Mouse (Mus musculus) splenic B cell, adult 2 months (primary cell): ENCODE data around the gene Map1lc3b.
"Not testable (repeated sequence)": the region's sequence is repeated elsewhere in the genome, so short reads cannot be mapped to it uniquely, and the experiment has no call there.

Experiments used
- DNase-seq: peaks from one replicate; pipeline ENCODE4 v3.0.0-alpha.2; 2011; ENCODE audit warnings: low read depth, low spot score
- H3K27me3 ChIP-seq: 2 replicates; pipeline ENCODE4 v1.6.1; 2012; ENCODE audit warnings: mild to moderate bottlenecking, low read length, moderate library complexity, mixed read lengths; ENCODE audit not compliant: control insufficient read depth, poor library complexity, insufficient read depth, severe bottlenecking
- H3K36me3 ChIP-seq: 2 replicates; pipeline ENCODE4 v1.6.1; 2012; ENCODE audit warnings: mild to moderate bottlenecking, low read length, moderate library complexity, mixed read lengths; ENCODE audit not compliant: control insufficient read depth, poor library complexity, insufficient read depth, severe bottlenecking

The Map1lc3b gene

GRCm38 (mm10) chr8:121584730-121585129 lies 5.4 kb upstream of the Map1lc3b start:
- Histone ChIP-seq H3K27me3 (no peaks in the 10 kb centered on the region), H3K36me3 (no peaks in the 10 kb centered on the region)
- no peak for DNase-seq

- no peaks in the 10 kb centered on the region for H3K27me3 ChIP-seq
- H3K36me3 ChIP-seq = no peaks in the 10 kb centered on the region
- peak; percentile 100 for DNase-seq
Measured at GRCm38 (mm10) chr8:121585159-121585825, 4.9 kb upstream of the Map1lc3b start.

- H3K36me3 ChIP-seq = peaks cover 2% of the 10 kb centered on the region; the same call in 1 of the 2 replicates
- no peaks in the 10 kb centered on the region for H3K27me3 ChIP-seq
- no peak for DNase-seq
Measured at GRCm38 (mm10) chr8:121588750-121589149, 1.4 kb upstream of the Map1lc3b start.

- no peak for DNase-seq
- H3K27me3 ChIP-seq = no peaks in the 10 kb centered on the region
- H3K36me3 ChIP-seq = peaks cover 3% of the 10 kb centered on the region; the same call in 1 of the 2 replicates
Measured at GRCm38 (mm10) chr8:121589205-121589726, 895 bp upstream of the Map1lc3b start.

DNA sequence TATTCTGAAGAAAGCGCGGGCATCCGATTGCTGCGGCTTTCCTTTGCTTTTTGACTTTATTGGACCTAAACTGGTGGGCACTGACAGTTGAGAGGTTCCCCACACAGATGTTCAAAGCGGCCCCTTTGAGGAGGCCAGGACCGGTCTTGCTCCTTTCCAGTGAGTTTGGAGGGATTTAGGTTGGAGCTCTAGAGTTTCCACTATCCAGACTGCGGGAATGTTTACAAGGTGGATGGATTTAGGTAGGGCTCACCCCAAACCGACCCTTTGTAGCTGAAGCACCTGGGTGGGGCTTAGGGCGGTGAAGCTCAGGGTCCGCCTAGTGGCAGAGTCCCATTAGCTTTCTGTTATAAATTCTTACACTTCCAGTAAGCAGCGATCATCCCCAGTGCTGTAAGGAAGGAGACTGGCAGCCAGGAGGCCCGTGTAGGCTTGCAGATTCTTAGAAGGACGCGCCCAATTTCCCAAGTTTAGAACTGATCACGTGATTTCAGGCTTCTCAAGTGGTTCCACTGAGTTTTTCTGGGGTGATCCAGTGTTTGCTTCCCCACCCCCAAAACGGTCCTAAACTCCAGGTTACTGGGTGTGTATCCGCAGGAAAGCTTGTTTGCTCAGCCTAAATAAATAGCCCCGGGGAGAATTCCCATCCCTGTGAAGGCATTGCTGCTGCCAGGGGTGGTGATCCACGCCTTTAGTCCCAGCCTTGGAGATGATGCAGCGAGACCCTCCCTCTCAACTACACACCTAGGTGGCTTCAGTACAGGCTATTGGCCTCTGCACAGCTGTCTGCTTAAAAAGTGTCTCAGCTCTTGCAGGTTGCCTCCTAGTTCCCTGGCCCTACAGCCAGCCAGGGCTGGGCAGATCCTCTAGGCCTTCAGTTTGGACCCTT lies 1.3 kb downstream of the Map1lc3b start:
- peak; percentile 67 for DNase-seq
- peaks cover 7% of the 10 kb centered on the region for H3K36me3 ChIP-seq
- H3K27me3 ChIP-seq = no peaks in the 10 kb centered on the region

DNA sequence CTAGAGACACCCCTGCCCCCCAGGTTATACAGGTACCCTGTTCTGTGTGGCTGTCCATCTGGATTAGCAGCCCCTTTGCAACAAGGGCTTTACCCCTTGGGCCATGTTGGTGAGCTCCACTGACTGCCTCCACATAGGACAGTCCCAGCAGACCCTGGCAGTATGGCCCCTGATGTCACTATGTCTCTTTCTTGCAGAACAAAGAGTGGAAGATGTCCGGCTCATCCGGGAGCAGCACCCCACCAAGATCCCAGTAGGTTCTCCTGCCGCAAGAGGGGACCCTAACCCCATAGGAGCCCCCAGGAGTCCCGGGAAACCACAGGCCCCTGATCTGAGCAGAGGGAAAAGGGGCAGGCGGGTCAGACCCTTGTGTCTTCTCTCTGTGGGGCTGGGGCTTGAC lies 3.1 kb downstream of the Map1lc3b start:
- H3K36me3 ChIP-seq = peaks cover 9% of the 10 kb centered on the region
- no peak for DNase-seq
- no peaks in the 10 kb centered on the region for H3K27me3 ChIP-seq

DNA sequence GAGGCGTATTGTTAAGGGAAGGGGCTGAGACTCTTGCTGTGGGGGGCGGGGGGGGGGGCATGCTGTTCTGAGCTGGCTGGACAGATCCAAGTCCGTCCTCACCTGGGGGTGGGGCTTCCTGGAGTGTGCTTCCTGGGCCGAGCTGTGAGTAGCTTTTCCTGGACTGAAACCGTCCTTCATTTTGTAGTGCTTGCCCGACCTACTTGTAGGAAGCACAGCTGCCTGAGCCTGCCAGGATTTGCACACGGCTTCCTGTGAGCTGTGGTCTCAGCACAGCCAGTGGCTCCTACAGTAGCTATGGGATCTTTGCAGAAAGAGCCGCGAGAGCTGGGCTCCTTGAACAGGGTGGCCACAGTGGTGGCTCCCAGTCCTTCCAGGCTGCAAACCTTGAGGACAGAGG lies 3.8 kb downstream of the Map1lc3b start:
- DNase-seq = no peak
- H3K27me3 ChIP-seq = no peaks in the 10 kb centered on the region
- peaks cover 9% of the 10 kb centered on the region for H3K36me3 ChIP-seq

GRCm38 (mm10) chr8:121597492-121597891 lies 7.3 kb downstream of the Map1lc3b start:
- not testable (repeated sequence) for H3K27me3 ChIP-seq, DNase-seq
- peaks cover 11% of the 10 kb centered on the region for H3K36me3 ChIP-seq

DNA sequence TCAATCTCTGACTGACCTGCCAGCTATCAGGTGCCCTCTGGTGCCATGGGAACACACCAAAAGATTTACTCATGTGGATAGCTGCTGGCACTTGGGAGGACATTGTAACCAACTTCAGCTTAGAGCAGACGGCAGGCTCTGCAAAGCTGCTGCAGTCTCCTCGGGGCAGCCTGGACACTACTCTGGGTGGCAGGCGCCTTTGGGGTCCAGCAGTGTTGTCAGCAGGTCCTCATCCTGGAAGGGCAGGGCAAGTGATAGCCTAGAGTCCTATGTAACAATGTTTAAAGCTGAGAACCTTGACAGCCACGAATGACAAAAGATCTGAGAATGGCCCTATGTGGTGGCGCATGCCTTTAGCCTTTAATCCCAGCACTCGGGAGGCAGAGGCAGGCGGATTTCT lies 8.0 kb downstream of the Map1lc3b start:
- H3K36me3 ChIP-seq = peaks cover 10% of the 10 kb centered on the region
- no peak for DNase-seq
- H3K27me3 ChIP-seq = no peaks in the 10 kb centered on the region

- DNase-seq = peak; percentile 86
- H3K27me3 ChIP-seq = no peaks in the 10 kb centered on the region
- peaks cover 8% of the 10 kb centered on the region for H3K36me3 ChIP-seq
Measured at GRCm38 (mm10) chr8:121598892-121599291, 8.7 kb downstream of the Map1lc3b start.

- Histone ChIP-seq H3K36me3 (peaks cover 5% of the 10 kb centered on the region), H3K27me3 (no peaks in the 10 kb centered on the region)
- DNase-seq = no peak
Measured at GRCm38 (mm10) chr8:121599842-121600241, 9.7 kb downstream of the Map1lc3b start.

GRCm38 (mm10) chr8:121602411-121602810 lies 12.2 kb downstream of the Map1lc3b start:
- no peaks in the 10 kb centered on the region for H3K27me3 ChIP-seq
- DNase-seq = no peak
- peaks cover 3% of the 10 kb centered on the region for H3K36me3 ChIP-seq

DNA sequence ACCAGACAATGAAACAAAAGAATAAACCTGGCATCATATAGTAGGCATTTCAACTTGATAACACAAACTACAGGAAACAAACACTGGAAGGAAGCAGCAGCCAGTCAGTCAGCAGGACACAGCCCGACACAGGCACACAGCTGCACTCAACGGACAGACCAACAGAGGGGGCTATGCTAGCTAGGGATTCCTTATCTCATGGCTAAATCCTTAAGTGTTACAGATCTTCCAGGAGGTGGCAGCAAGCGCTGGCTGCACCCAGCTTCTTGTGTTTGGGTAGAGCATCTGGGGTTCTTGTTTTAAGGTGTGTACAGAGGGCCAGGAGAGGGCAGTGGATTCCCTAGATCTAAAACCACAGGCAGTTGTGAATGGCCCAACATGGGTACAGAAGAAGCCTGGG lies 12.7 kb downstream of the Map1lc3b start:
- Histone ChIP-seq H3K27me3 (no peaks in the 10 kb centered on the region), H3K36me3 (peaks cover 2% of the 10 kb centered on the region)
- peak; percentile 65 for DNase-seq

- Histone ChIP-seq H3K27me3 (no peaks in the 10 kb centered on the region), H3K36me3 (peaks cover 2% of the 10 kb centered on the region)
- no peak for DNase-seq
Measured at GRCm38 (mm10) chr8:121603801-121604200, 13.6 kb downstream of the Map1lc3b start.

GRCm38 (mm10) chr8:121607661-121608060 lies 17.5 kb downstream of the Map1lc3b start:
- DNase-seq = peak; percentile 27
- no peaks in the 10 kb centered on the region for H3K27me3 ChIP-seq
- H3K36me3 ChIP-seq = no peaks in the 10 kb centered on the region
